Mouse (Mus musculus): ENCODE data around the gene Prrx1.

The Prrx1 gene

GRCm38 (mm10) chr1:163311006-163311836 lies 2.3 kb downstream of the Prrx1 start:
- no peak for DNase-seq (ENCODE audit: low spot score)

- no peak for DNase-seq (ENCODE audit: low spot score)
Observed at GRCm38 (mm10) chr1:163310023-163310754, 3.3 kb downstream of the Prrx1 start.

GRCm38 (mm10) chr1:163309466-163309865 lies 4.0 kb downstream of the Prrx1 start:
- no peak for DNase-seq (ENCODE audit: low spot score)

GRCm38 (mm10) chr1:163308631-163309030 lies 4.9 kb downstream of the Prrx1 start:
- no peak for DNase-seq (ENCODE audit: low spot score)

- DNase-seq (ENCODE audit: low spot score): no peak
Observed at GRCm38 (mm10) chr1:163307706-163308105, 5.8 kb downstream of the Prrx1 start.

- no peak for DNase-seq (ENCODE audit: low spot score)
Observed at GRCm38 (mm10) chr1:163305956-163306355, 7.6 kb downstream of the Prrx1 start.

- no peak for DNase-seq (ENCODE audit: low spot score)
Observed at GRCm38 (mm10) chr1:163304837-163305236, 8.7 kb downstream of the Prrx1 start.

GRCm38 (mm10) chr1:163302292-163302691 lies 11.2 kb downstream of the Prrx1 start:
- no peak for DNase-seq (ENCODE audit: low spot score)

- no peak for DNase-seq (ENCODE audit: low spot score)
Observed at GRCm38 (mm10) chr1:163293152-163293551, 20.4 kb downstream of the Prrx1 start.

- no peak for DNase-seq (ENCODE audit: low spot score)
Observed at GRCm38 (mm10) chr1:163291925-163292324, 21.6 kb downstream of the Prrx1 start.

- DNase-seq (ENCODE audit: low spot score): no peak
Observed at GRCm38 (mm10) chr1:163289131-163289530, 24.4 kb downstream of the Prrx1 start.

- no peak for DNase-seq (ENCODE audit: low spot score)
Observed at GRCm38 (mm10) chr1:163285539-163285938, 28.0 kb downstream of the Prrx1 start.

GRCm38 (mm10) chr1:163285136-163285535 lies 28.4 kb downstream of the Prrx1 start:
- no peak for DNase-seq (ENCODE audit: low spot score)

- no peak for DNase-seq (ENCODE audit: low spot score)
Observed at GRCm38 (mm10) chr1:163283980-163284635, 29.4 kb downstream of the Prrx1 start.

- DNase-seq (ENCODE audit: low spot score): no peak
Observed at GRCm38 (mm10) chr1:163281450-163282198, 31.9 kb downstream of the Prrx1 start.

- no peak for DNase-seq (ENCODE audit: low spot score)
Observed at GRCm38 (mm10) chr1:163280842-163281122, 32.7 kb downstream of the Prrx1 start.

GRCm38 (mm10) chr1:163280097-163280841 lies 33.2 kb downstream of the Prrx1 start:
- no peak for DNase-seq (ENCODE audit: low spot score)

GRCm38 (mm10) chr1:163277069-163277468 lies 36.4 kb downstream of the Prrx1 start:
- DNase-seq (ENCODE audit: low spot score): no peak

GRCm38 (mm10) chr1:163274919-163275318 lies 38.6 kb downstream of the Prrx1 start:
- DNase-seq (ENCODE audit: low spot score): no peak

GRCm38 (mm10) chr1:163273132-163273531 lies 40.4 kb downstream of the Prrx1 start:
- DNase-seq (ENCODE audit: low spot score): no peak

- no peak for DNase-seq (ENCODE audit: low spot score)
Observed at GRCm38 (mm10) chr1:163266853-163267538, 46.5 kb downstream of the Prrx1 start.

Data from yolk sac, embryonic 10.5 days (tissue).